Mouse (Mus musculus): ENCODE measurements around the gene Gm20388. TPM values are rescaled to one million over a fixed set of nuclear protein-coding genes. Genes with fewer than 3 reads are reported as not detected.
"Not testable (repeated sequence)": the region's sequence is repeated elsewhere in the genome, so short reads cannot be mapped to it uniquely, and the experiment has no call there.

Gene Gm20388
- total RNA-seq, 2 experiments from 2014 or later = 8.8 TPM

DNA sequence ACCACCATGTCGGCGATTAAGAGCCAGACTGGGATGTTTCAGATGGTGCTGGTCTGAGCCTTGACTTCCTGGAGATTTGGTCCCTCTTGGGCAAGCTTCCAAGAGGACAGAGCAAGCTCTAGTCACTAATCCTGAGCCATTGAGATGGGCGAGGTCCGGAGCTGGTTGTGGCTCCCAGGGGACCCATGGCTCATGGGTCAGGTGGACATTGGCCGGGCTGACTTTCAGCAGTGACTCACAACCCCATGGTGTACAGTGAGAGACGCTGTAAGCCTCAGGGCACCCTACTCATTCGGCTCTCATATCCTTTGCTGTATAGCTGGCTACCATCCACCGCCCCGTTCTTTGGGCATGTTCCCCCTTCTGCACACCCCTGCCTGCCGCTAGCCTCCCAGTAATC lies 1223.5 kb downstream of the Gm20388 start:
- no peak for DNase-seq (ENCODE audit: extremely low spot score in 1 of 2, low spot score in 1 of 2)

- no peak for DNase-seq (ENCODE audit: extremely low spot score in 1 of 2, low spot score in 1 of 2)
These were observed 1223.9 kb downstream of the Gm20388 start for GRCm38 (mm10) chr8:121134512-121134911.

- DNase-seq (ENCODE audit: extremely low spot score in 1 of 2, low spot score in 1 of 2) = no peak
These were observed 1226.2 kb downstream of the Gm20388 start for GRCm38 (mm10) chr8:121136856-121137255.

DNA sequence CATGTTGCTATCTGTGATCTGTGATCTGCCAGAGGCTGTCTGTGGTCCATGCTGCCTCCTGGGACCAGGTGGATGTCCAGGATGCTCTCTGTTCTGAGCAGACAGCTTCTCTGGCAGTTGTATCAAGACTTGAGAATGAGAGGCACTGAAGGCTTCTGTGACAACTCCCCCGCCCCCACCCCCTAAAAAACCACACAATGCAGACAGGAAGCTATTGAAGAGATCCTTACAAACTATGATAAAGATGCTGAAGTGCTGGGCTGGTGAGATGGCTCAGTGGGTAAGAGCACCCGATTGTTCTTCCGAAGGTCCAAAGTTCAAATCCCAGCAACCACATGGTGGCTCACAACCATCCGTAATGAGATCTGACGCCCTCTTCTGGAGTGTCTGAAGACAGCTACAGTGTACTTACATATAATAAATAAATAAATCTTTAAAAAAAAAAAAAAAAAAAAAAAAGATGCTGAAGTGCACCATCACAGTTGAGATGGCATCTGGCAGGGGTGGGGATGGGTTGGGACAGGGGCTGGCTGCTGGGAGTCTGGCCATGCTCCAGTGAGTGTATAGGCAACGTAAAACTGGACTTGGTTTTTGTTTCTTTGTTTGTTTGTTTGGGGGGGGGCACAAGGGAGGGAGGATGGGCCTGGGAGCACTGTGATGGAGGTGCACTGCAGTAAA lies 1235.0 kb downstream of the Gm20388 start:
- DNase-seq (ENCODE audit: extremely low spot score in 1 of 2, low spot score in 1 of 2) = not testable (repeated sequence)

DNA sequence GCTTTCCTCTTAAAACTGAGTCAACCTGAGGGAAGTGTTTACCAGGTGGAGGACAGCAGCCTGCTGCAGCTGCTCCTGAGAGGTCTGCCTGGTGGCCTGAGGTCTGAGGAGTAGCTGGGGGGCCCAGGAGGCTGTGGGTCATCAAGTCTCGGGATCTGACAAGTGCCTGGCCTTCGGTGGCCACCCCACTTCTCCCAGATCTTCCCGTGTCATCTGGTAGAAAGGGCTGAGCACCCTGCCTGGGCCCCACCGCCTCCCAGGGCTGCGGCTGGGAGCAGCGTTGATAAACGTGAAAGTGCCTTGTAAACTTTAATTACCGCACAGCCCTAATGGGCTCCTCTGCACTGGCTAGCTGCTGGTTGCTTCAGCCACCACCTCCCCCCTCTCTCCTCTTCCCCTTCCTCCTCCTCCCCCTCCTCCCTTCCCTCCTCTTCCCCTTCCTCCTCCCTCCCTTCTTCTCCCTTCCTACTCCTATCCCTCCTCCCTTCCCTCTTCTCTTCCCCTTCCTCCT lies 1238.0 kb downstream of the Gm20388 start:
- no peak for DNase-seq (ENCODE audit: extremely low spot score in 1 of 2, low spot score in 1 of 2)

GRCm38 (mm10) chr8:121152394-121152793 lies 1241.8 kb downstream of the Gm20388 start:
- no peak for DNase-seq (ENCODE audit: extremely low spot score in 1 of 2, low spot score in 1 of 2)

- DNase-seq (ENCODE audit: extremely low spot score in 1 of 2, low spot score in 1 of 2) = no peak
These were observed 1246.4 kb downstream of the Gm20388 start for GRCm38 (mm10) chr8:121156990-121157491.

DNA sequence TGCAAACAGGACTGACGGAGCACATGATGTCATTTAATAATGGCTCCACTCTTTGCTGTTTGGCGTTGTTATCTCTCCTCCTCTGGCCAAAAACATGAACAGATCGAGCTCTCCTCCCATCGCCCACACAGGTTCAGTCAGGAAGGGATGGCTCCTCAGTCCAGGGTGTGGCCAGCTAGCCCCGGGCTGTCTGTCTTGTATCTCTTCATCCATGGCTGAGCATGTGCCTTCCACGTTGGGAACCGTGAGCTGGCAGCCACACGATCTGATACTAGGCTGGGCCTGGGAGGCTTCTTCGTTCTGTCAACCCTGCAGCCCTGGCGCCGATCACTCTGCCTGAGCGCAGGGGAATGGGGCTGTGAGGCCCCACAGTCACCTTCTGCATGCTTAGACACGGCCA lies 1248.2 kb downstream of the Gm20388 start:
- no peak for DNase-seq (ENCODE audit: extremely low spot score in 1 of 2, low spot score in 1 of 2)

GRCm38 (mm10) chr8:121161437-121161836 lies 1250.8 kb downstream of the Gm20388 start:
- DNase-seq (ENCODE audit: extremely low spot score in 1 of 2, low spot score in 1 of 2) = no peak

DNA sequence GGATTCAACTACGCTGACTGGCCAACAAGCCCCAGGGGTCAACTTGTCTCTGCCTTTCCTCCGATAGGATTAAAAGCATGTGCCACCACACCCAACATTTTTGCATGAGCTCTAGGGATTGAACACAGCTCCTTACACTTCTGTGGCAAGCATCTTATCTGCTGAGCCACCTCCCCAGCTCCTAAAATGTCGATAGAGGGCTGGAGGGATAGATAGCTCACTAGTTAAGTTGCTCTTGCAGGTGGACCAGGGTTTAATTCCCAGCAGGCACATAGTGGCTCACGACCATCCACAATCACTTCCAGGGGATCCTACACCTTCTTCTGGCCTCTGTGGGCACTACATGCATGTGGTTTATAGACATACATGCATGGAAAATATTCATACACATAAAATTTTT lies 1251.8 kb downstream of the Gm20388 start:
- no peak for DNase-seq (ENCODE audit: extremely low spot score in 1 of 2, low spot score in 1 of 2)

GRCm38 (mm10) chr8:121162906-121163695 lies 1252.5 kb downstream of the Gm20388 start:
- no peak for DNase-seq (ENCODE audit: extremely low spot score in 1 of 2, low spot score in 1 of 2)

GRCm38 (mm10) chr8:121164017-121164469 lies 1253.4 kb downstream of the Gm20388 start:
- no peak for DNase-seq (ENCODE audit: extremely low spot score in 1 of 2, low spot score in 1 of 2)

- no peak for DNase-seq (ENCODE audit: extremely low spot score in 1 of 2, low spot score in 1 of 2)
These were observed 1257.4 kb downstream of the Gm20388 start for GRCm38 (mm10) chr8:121168033-121168432.

- DNase-seq (ENCODE audit: extremely low spot score in 1 of 2, low spot score in 1 of 2) = no peak
These were observed 1259.5 kb downstream of the Gm20388 start for GRCm38 (mm10) chr8:121170116-121170515.

DNA sequence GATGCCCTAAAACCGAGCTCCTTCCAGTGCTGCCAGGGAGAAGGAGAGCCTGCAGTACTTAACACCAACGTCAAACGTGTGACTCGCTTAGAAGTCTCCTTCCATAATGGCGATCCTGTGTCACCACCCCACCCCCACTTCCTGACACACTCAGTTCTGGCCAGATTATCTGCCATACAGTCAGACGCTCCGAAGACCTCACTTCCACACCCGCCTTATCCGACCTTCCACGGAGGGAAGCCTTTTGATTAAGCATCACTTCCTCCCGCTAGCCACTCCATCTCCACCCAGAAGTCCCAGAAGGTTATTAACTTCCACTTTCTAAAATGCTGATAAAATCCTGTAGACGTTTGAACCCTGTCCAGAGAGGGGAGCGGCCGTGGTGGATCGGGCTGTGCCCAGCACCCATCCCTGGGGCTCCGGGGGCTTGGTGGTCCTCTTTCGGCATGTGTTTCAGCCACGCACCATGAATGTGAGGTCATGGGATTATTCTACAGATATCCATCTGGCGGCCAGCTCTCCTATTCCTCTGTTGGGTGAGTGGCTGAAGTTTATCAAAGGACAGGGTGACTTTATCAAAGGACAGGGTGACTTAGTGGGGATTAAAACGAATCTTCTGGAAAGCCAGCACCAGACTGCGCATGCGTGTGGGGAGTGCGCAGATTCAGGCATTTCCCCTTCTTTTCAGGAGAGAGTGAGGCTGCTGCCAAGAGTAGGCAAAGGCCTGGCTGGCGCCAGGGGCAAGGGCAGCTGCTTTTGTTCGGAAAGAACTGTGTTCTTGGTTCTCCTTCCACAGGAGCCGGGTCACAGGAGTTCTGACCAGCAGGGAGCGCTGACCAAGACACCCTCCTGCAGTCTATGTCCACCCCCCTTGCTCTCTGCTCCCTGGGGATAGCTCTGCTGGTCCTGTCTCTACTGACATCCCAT lies 1260.2 kb downstream of the Gm20388 start:
- DNase-seq (ENCODE audit: extremely low spot score in 1 of 2, low spot score in 1 of 2) = peak; percentile 22 to 37

DNA sequence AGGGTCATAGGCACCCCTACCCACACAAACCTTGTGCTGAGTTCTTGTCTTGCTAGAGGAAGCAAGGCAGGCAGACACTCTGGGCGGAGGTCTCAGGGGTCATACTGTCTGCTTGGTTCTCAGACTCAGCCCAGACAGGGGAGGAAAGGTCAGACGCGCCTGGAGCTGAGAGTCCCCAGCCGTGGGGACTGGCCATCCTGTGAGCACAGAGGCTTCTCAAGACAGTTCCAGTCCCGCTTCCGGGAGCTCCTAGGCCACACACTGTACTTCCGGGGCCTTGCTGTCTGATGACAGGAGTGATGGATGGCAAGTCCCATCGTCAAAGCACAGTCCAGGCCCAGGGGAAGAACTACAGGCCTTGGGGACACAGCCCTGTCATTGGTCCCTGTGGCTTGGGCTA lies 1261.9 kb downstream of the Gm20388 start:
- no peak for DNase-seq (ENCODE audit: extremely low spot score in 1 of 2, low spot score in 1 of 2)

GRCm38 (mm10) chr8:121174178-121174577 lies 1263.5 kb downstream of the Gm20388 start:
- DNase-seq (ENCODE audit: extremely low spot score in 1 of 2, low spot score in 1 of 2) = no peak

DNA sequence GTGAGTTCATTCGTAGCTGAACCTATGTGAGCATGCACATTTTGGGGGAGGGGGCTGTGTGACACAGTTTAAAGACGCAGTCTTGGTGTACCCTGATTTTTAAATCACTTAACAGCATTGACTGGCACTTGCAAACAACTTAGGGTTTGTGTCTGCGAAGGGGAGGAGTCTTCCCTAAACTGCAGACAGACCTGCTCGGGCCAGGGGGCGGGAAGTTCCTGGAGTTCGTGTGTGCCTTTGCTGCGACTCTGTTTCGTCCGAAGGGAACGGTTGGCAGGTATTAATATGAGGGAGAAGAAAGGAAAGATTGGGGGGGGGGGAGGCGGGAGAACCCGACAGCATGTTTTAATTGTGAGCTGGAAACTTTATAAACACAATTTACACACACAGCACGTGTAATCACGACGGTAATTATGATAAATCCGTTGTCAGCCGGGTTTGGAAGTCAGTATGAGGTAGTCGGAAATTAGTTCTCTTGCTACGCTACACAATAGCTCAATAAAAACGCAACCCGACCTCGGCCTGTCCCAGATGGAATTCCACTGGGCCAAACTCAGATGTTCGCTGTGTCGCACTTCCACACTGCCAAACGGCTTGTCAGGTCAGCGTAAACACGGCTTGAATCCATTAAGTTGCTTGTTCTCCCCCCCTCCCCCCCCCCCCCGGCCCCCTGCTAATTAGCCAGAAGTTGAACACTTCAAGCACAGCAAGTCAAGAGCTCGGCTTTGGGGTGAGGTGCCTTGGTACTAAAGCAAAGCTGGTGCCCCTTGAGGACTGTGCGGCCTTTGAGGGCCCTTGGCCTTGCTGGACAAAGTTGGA lies 1264.3 kb downstream of the Gm20388 start:
- DNase-seq (ENCODE audit: extremely low spot score in 1 of 2, low spot score in 1 of 2) = no peak

GRCm38 (mm10) chr8:121175540-121176090 lies 1265.0 kb downstream of the Gm20388 start:
- DNase-seq (ENCODE audit: extremely low spot score in 1 of 2, low spot score in 1 of 2) = no peak
